Mouse (Mus musculus): ENCODE data around the gene Car15. TPM values are rescaled to one million over a fixed set of nuclear protein-coding genes. Genes with fewer than 3 reads are reported as not detected.

Car15 gene
- polyA plus RNA-seq, 1 experiment = 13.0 TPM

- 85% methylated on average over 2 of the region's 2 CpGs for WGBS
- Histone ChIP-seq H3K4me1 (ENCODE audit: control insufficient read depth, insufficient read depth, insufficient read length, low read length) (no peaks in the 10 kb centered on the region), H3K27me3 (ENCODE audit: control insufficient read depth, insufficient read depth, low read length) (peaks cover 17% of the 10 kb centered on the region), H3K36me3 (ENCODE audit: control insufficient read depth, insufficient read depth, low read length) (no peaks in the 10 kb centered on the region), H3K27ac (ENCODE audit: insufficient read depth, low read depth, low read length) (no peak overlapping the region), H3K4me3 (ENCODE audit: low read depth, low read length) (no peak overlapping the region)
- TF ChIP-seq CTCF (IDR thresholded peaks at IDR 0.05; ENCODE audit: extremely low read depth, insufficient read length, insufficient replicate concordance, low read depth, low read length) (no peak), POLR2A (IDR thresholded peaks at IDR 0.05; ENCODE audit: low read depth, low read length) (no peak)
These were observed 9.9 kb downstream of the Car15 start for GRCm38 (mm10) chr16:17828229-17828628.

- WGBS = 78% methylated on average over 2 of the region's 2 CpGs
- Histone ChIP-seq H3K36me3 (ENCODE audit: control insufficient read depth, insufficient read depth, low read length) (no peaks in the 10 kb centered on the region), H3K27me3 (ENCODE audit: control insufficient read depth, insufficient read depth, low read length) (peaks cover under 1% of the 10 kb centered on the region; the same call in 1 of the 2 replicates), H3K4me3 (ENCODE audit: low read depth, low read length) (no peak overlapping the region), H3K27ac (ENCODE audit: insufficient read depth, low read depth, low read length) (no peak overlapping the region), H3K4me1 (ENCODE audit: control insufficient read depth, insufficient read depth, insufficient read length, low read length) (no peaks in the 10 kb centered on the region)
- no peak for TF ChIP-seq CTCF (IDR thresholded peaks at IDR 0.05; ENCODE audit: extremely low read depth, insufficient read length, insufficient replicate concordance, low read depth, low read length)
- no peak for TF ChIP-seq POLR2A (IDR thresholded peaks at IDR 0.05; ENCODE audit: low read depth, low read length)
These were observed 11.7 kb downstream of the Car15 start for GRCm38 (mm10) chr16:17826500-17826899.

- peaks cover 4% of the 10 kb centered on the region for H3K4me1 ChIP-seq (ENCODE audit: control insufficient read depth, insufficient read depth, insufficient read length, low read length)
- TF ChIP-seq POLR2A (IDR thresholded peaks at IDR 0.05; ENCODE audit: low read depth, low read length) = no peak
- no peak for TF ChIP-seq CTCF (IDR thresholded peaks at IDR 0.05; ENCODE audit: extremely low read depth, insufficient read length, insufficient replicate concordance, low read depth, low read length)
- H3K27me3 ChIP-seq (ENCODE audit: control insufficient read depth, insufficient read depth, low read length) = 0 out of 2 replicates have a peak, but pooled peaks cover 4% of the 10 kb centered on the region
- WGBS = 90% methylated on average over 8 of the region's 8 CpGs
- no peak overlapping the region for H3K27ac ChIP-seq (ENCODE audit: insufficient read depth, low read depth, low read length)
- no peaks in the 10 kb centered on the region for H3K36me3 ChIP-seq (ENCODE audit: control insufficient read depth, insufficient read depth, low read length)
- H3K4me3 ChIP-seq (ENCODE audit: low read depth, low read length) = no peak overlapping the region
These were observed 21.6 kb downstream of the Car15 start for GRCm38 (mm10) chr16:17816528-17816927.

GRCm38 (mm10) chr16:17815411-17816402 is 22.5 kb downstream of the Car15 start:
- TF ChIP-seq POLR2A (IDR thresholded peaks at IDR 0.05; ENCODE audit: low read depth, low read length) = no peak
- peak; percentile 90 for TF ChIP-seq CTCF (IDR thresholded peaks at IDR 0.05; ENCODE audit: extremely low read depth, insufficient read length, insufficient replicate concordance, low read depth, low read length)
- H3K27ac ChIP-seq (ENCODE audit: insufficient read depth, low read depth, low read length) = no peak overlapping the region
- peaks cover 4% of the 10 kb centered on the region for H3K4me1 ChIP-seq (ENCODE audit: control insufficient read depth, insufficient read depth, insufficient read length, low read length)
- H3K27me3 ChIP-seq (ENCODE audit: control insufficient read depth, insufficient read depth, low read length) = 0 out of 2 replicates have a peak, but pooled peaks cover 4% of the 10 kb centered on the region
- no peaks in the 10 kb centered on the region for H3K36me3 ChIP-seq (ENCODE audit: control insufficient read depth, insufficient read depth, low read length)
- 4% methylated on average over 63 of the region's 63 CpGs for WGBS
- H3K4me3 ChIP-seq (ENCODE audit: low read depth, low read length) = peak overlapping the region; percentile 51

GRCm38 (mm10) chr16:17813173-17813572 is 25.0 kb downstream of the Car15 start:
- H3K4me1 ChIP-seq (ENCODE audit: control insufficient read depth, insufficient read depth, insufficient read length, low read length) = peaks cover 4% of the 10 kb centered on the region
- WGBS = 63% methylated on average over 4 of the region's 4 CpGs
- peaks cover 10% of the 10 kb centered on the region for H3K27me3 ChIP-seq (ENCODE audit: control insufficient read depth, insufficient read depth, low read length)
- H3K4me3 ChIP-seq (ENCODE audit: low read depth, low read length) = no peak overlapping the region
- TF ChIP-seq POLR2A (IDR thresholded peaks at IDR 0.05; ENCODE audit: low read depth, low read length) (no peak), CTCF (IDR thresholded peaks at IDR 0.05; ENCODE audit: extremely low read depth, insufficient read length, insufficient replicate concordance, low read depth, low read length) (no peak)
- no peak overlapping the region for H3K27ac ChIP-seq (ENCODE audit: insufficient read depth, low read depth, low read length)
- no peaks in the 10 kb centered on the region for H3K36me3 ChIP-seq (ENCODE audit: control insufficient read depth, insufficient read depth, low read length)

GRCm38 (mm10) chr16:17812120-17812519 is 26.0 kb downstream of the Car15 start:
- Histone ChIP-seq H3K27me3 (ENCODE audit: control insufficient read depth, insufficient read depth, low read length) (peaks cover 21% of the 10 kb centered on the region), H3K27ac (ENCODE audit: insufficient read depth, low read depth, low read length) (no peak overlapping the region), H3K4me3 (ENCODE audit: low read depth, low read length) (no peak overlapping the region), H3K4me1 (ENCODE audit: control insufficient read depth, insufficient read depth, insufficient read length, low read length) (peaks cover 6% of the 10 kb centered on the region), H3K36me3 (ENCODE audit: control insufficient read depth, insufficient read depth, low read length) (no peaks in the 10 kb centered on the region)
- 4% methylated on average over 5 of the region's 5 CpGs for WGBS
- TF ChIP-seq CTCF (IDR thresholded peaks at IDR 0.05; ENCODE audit: extremely low read depth, insufficient read length, insufficient replicate concordance, low read depth, low read length) (no peak), POLR2A (IDR thresholded peaks at IDR 0.05; ENCODE audit: low read depth, low read length) (no peak)

- TF ChIP-seq CTCF (IDR thresholded peaks at IDR 0.05; ENCODE audit: extremely low read depth, insufficient read length, insufficient replicate concordance, low read depth, low read length) = no peak
- TF ChIP-seq POLR2A (IDR thresholded peaks at IDR 0.05; ENCODE audit: low read depth, low read length) = no peak
- 51% methylated on average over 7 of the region's 7 CpGs for WGBS
- no peak overlapping the region for H3K27ac ChIP-seq (ENCODE audit: insufficient read depth, low read depth, low read length)
- no peaks in the 10 kb centered on the region for H3K36me3 ChIP-seq (ENCODE audit: control insufficient read depth, insufficient read depth, low read length)
- no peak overlapping the region for H3K4me3 ChIP-seq (ENCODE audit: low read depth, low read length)
- H3K27me3 ChIP-seq (ENCODE audit: control insufficient read depth, insufficient read depth, low read length) = peaks cover 38% of the 10 kb centered on the region
- peaks cover 8% of the 10 kb centered on the region for H3K4me1 ChIP-seq (ENCODE audit: control insufficient read depth, insufficient read depth, insufficient read length, low read length)
These were observed 28.5 kb downstream of the Car15 start for GRCm38 (mm10) chr16:17809711-17810110.
